ENCODE assay signal across 15 mouse cellular contexts in genomic region chr6:119199274-119199879, GRCm38 (mm10). TPM values are rescaled to one million over a fixed set of nuclear protein-coding genes. Genes with fewer than 3 reads are reported as not detected.
DNase-seq lines count a peak whose midpoint lies in the region; ATAC-seq lines count a peak whose summit lies in the region.
"Had no signal": no experiment of that assay in that cellular context is flagged by ENCODE, and none has a peak within 500 bp of the region (broad histone marks: within the 10 kb centered on the region; RNA-seq: fewer than 3 reads in every experiment).

No protein-coding gene starts in this region.

- peak overlapping the region; percentile 56 for H3K27ac ChIP-seq in heart, embryonic 10.5 days
- peak overlapping the region; percentile 39; the same call in 1 of the 2 replicates for H3K27ac ChIP-seq in lung, embryonic 16.5 days (ENCODE audit: low read length)
- H3K27ac ChIP-seq in forebrain, embryonic 14.5 days (ENCODE audit: low read depth, low read length): peak overlapping the region; percentile 46; the same call in 1 of the 2 replicates
- no peak overlapping the region for H3K27ac ChIP-seq in intestine, embryonic 15.5 days
- H3K27ac ChIP-seq: embryonic facial prominence, embryonic 12.5 days; hindbrain, embryonic 15.5 days; liver, embryonic 13.5 days had no signal

- peaks cover 69% of the 10 kb centered on the region for H3K4me1 ChIP-seq in heart, embryonic 10.5 days
- H3K4me1 ChIP-seq in lung, embryonic 16.5 days (replicated peaks; ENCODE audit: control insufficient read depth, insufficient read depth, low read length): peaks cover 7% of the 10 kb centered on the region
- peaks cover 25% of the 10 kb centered on the region for H3K4me1 ChIP-seq in forebrain, embryonic 14.5 days (ENCODE audit: control insufficient read depth, insufficient read depth, low read length)
- peaks cover 6% of the 10 kb centered on the region; the same call in 1 of the 2 replicates for H3K4me1 ChIP-seq in intestine, embryonic 15.5 days (replicated peaks)

- DNase-seq in heart, embryonic 10.5 days (ENCODE audit: low spot score): no peak
- DNase-seq in heart, postnatal 14 days: no peak
- DNase-seq in lung, adult 18-20 months: no peak
- DNase-seq in ES-CJ7 (ENCODE audit: low read depth, low spot score): peak; percentile 48
- DNase-seq in forebrain, embryonic 14.5 days (ENCODE audit: low spot score): peak; percentile 36
- DNase-seq in ovary, postnatal 10 days (ENCODE audit: low spot score): no peak
- DNase-seq: cerebellum, adult 11-12 months; kidney, adult 9 months; liver, embryonic 13.5 days; lung, postnatal 14 days; right cerebral cortex, postnatal 25 days had no signal

- H3K27me3 ChIP-seq in heart, embryonic 10.5 days (ENCODE audit: insufficient read depth, poor library complexity, severe bottlenecking): no peaks in the 10 kb centered on the region
- no peaks in the 10 kb centered on the region for H3K27me3 ChIP-seq in lung, embryonic 16.5 days (ENCODE audit: control insufficient read depth, insufficient read depth, low read depth, low read length)
- H3K27me3 ChIP-seq in forebrain, embryonic 14.5 days (replicated peaks; ENCODE audit: control insufficient read depth, insufficient read depth, low read length): no peaks in the 10 kb centered on the region
- H3K27me3 ChIP-seq in intestine, embryonic 15.5 days (replicated peaks): no peaks in the 10 kb centered on the region
- H3K27me3 ChIP-seq: embryonic facial prominence, embryonic 12.5 days; hindbrain, embryonic 15.5 days; liver, embryonic 13.5 days had no signal

- H3K36me3 ChIP-seq in heart, embryonic 10.5 days: no peaks in the 10 kb centered on the region
- no peaks in the 10 kb centered on the region for H3K36me3 ChIP-seq in lung, embryonic 16.5 days (ENCODE audit: control insufficient read depth, insufficient read depth, low read length)
- H3K36me3 ChIP-seq in forebrain, embryonic 14.5 days (ENCODE audit: control insufficient read depth, insufficient read depth, low read length): peaks cover 21% of the 10 kb centered on the region
- H3K36me3 ChIP-seq in intestine, embryonic 15.5 days: no peaks in the 10 kb centered on the region

- H3K9me3 ChIP-seq in heart, embryonic 10.5 days: no peaks in the 10 kb centered on the region
- no peaks in the 10 kb centered on the region for H3K9me3 ChIP-seq in lung, embryonic 16.5 days (ENCODE audit: control insufficient read depth, low read length)
- no peaks in the 10 kb centered on the region for H3K9me3 ChIP-seq in forebrain, embryonic 14.5 days (replicated peaks; ENCODE audit: control insufficient read depth, low read length)
- H3K9me3 ChIP-seq in intestine, embryonic 15.5 days: no peaks in the 10 kb centered on the region
- H3K9me3 ChIP-seq: embryonic facial prominence, embryonic 12.5 days; hindbrain, embryonic 15.5 days; liver, embryonic 13.5 days had no signal

- H3K4me2 ChIP-seq in lung, embryonic 16.5 days (ENCODE audit: low read depth, low read length): no peak overlapping the region
- H3K4me2 ChIP-seq in forebrain, embryonic 14.5 days (ENCODE audit: low read length): no peak overlapping the region
- no peak overlapping the region for H3K4me2 ChIP-seq in intestine, embryonic 15.5 days (replicated peaks)
- H3K4me2 ChIP-seq: embryonic facial prominence, embryonic 12.5 days; hindbrain, embryonic 15.5 days; liver, embryonic 13.5 days had no signal

- WGBS in heart, embryonic 10.5 days: 38% methylated on average over 8 of the region's 8 CpGs
- WGBS in lung, embryonic 16.5 days: 52% methylated on average over 8 of the region's 8 CpGs
- WGBS in forebrain, embryonic 14.5 days: 25% methylated on average over 8 of the region's 8 CpGs
- WGBS in intestine, embryonic 15.5 days: 48% methylated on average over 8 of the region's 8 CpGs

- no peak overlapping the region for H3K9ac ChIP-seq in lung, embryonic 16.5 days (ENCODE audit: low read length)
- 0 out of 2 replicates have a peak overlapping the region, but pooled peaks have one; percentile 10 for H3K9ac ChIP-seq in forebrain, embryonic 14.5 days (ENCODE audit: low read length)
- no peak overlapping the region for H3K9ac ChIP-seq in intestine, embryonic 15.5 days
- H3K9ac ChIP-seq: embryonic facial prominence, embryonic 12.5 days; hindbrain, embryonic 15.5 days; liver, embryonic 13.5 days had no signal

- intact Hi-C loops in heart, postnatal 14 days (cut with DNase I): no loop called here

- no peak for ATAC-seq in lung, embryonic 16.5 days (ENCODE audit: low read depth)
- ATAC-seq in forebrain, embryonic 14.5 days: peak; percentile 19; the same call in 1 of the 2 replicates
- ATAC-seq in intestine, embryonic 15.5 days: no peak

- H3K4me3 ChIP-seq in heart, embryonic 10.5 days: no peak overlapping the region
- H3K4me3 ChIP-seq in lung, embryonic 16.5 days (ENCODE audit: low read length): no peak overlapping the region
- H3K4me3 ChIP-seq in forebrain, embryonic 14.5 days (ENCODE audit: low read depth, low read length): no peak overlapping the region
- H3K4me3 ChIP-seq in intestine, embryonic 15.5 days (replicated peaks): no peak overlapping the region
- H3K4me3 ChIP-seq: embryonic facial prominence, embryonic 12.5 days; hindbrain, embryonic 15.5 days; liver, embryonic 13.5 days had no signal

RNA-seq across cellular contexts. Expression of gene Cacna1c, which starts 3.2 kb away (rescaled TPM):
- polyA plus RNA-seq in heart, embryonic 10.5 days (2016; fragmentation: Nextera tagmentation; extraction: Ambion mirVana): 31.3 and 57.0 TPM in 2 replicates
- 100 to 1,000 TPM; 195 to 220 TPM for total RNA-seq in heart, postnatal 14 days (2021)
- polyA plus RNA-seq in lung, embryonic 16.5 days (2015; fragmentation: Nextera tagmentation; extraction: Ambion mirVana): 5.8 TPM in 2 replicates
- 3.2 and 5.5 TPM in 2 replicates for polyA plus RNA-seq in forebrain, embryonic 14.5 days (2014; fragmentation: Nextera tagmentation; extraction: Ambion mirVana)
- 3.0 and 3.3 TPM in 2 replicates for polyA plus RNA-seq in intestine, embryonic 15.5 days (2015; fragmentation: Nextera tagmentation; extraction: Ambion mirVana)

RNA-seq across cellular contexts. Expression of gene Dcp1b, which starts 24.3 kb away (rescaled TPM):
- 8.1 and 10.4 TPM in 2 replicates for polyA plus RNA-seq in heart, embryonic 10.5 days (2016; fragmentation: Nextera tagmentation; extraction: Ambion mirVana)
- total RNA-seq in heart, postnatal 14 days (2021): 1 to 10 TPM; 4.0 to 4.4 TPM
- polyA plus RNA-seq in lung, embryonic 16.5 days (2015; fragmentation: Nextera tagmentation; extraction: Ambion mirVana): 5.8 and 8.3 TPM in 2 replicates
- 12.7 and 14.1 TPM in 2 replicates for polyA plus RNA-seq in forebrain, embryonic 14.5 days (2014; fragmentation: Nextera tagmentation; extraction: Ambion mirVana)
- 6.1 and 6.7 TPM in 2 replicates for polyA plus RNA-seq in intestine, embryonic 15.5 days (2015; fragmentation: Nextera tagmentation; extraction: Ambion mirVana)

RNA-seq across cellular contexts. Expression of gene Cacna2d4, which starts 36.9 kb away (rescaled TPM):
- polyA plus RNA-seq in heart, embryonic 10.5 days (2016; fragmentation: Nextera tagmentation; extraction: Ambion mirVana): not detected in 2 replicates
- under 1 TPM in 1 of 2 experiments, not detected in 1; 0.12 TPM for total RNA-seq in heart, postnatal 14 days (2021)
- 0.09 TPM in 1 of 2 replicates, not detected in the other for polyA plus RNA-seq in lung, embryonic 16.5 days (2015; fragmentation: Nextera tagmentation; extraction: Ambion mirVana)
- 0.10 and 0.14 TPM in 2 replicates for polyA plus RNA-seq in forebrain, embryonic 14.5 days (2014; fragmentation: Nextera tagmentation; extraction: Ambion mirVana)
- 0.04 and 0.30 TPM in 2 replicates for polyA plus RNA-seq in intestine, embryonic 15.5 days (2015; fragmentation: Nextera tagmentation; extraction: Ambion mirVana)
- polyA plus RNA-seq: embryonic facial prominence, embryonic 12.5 days; liver, embryonic 13.5 days had no signal

Comparison
In these comparisons a context has a peak if more than half of its experiments do, and no peak if none do; other contexts are left out.
1. DNase-seq: peak in ES-CJ7 (single experiment) and forebrain, embryonic 14.5 days (single experiment); none in heart, embryonic 10.5 days (single experiment), heart, postnatal 14 days (0 of 2), lung, adult 18-20 months (0 of 2) and ovary, postnatal 10 days (single experiment).